Mouse (Mus musculus) myocyte (in vitro differentiated cells): ENCODE results near the gene Kpna2.

ENCODE experiments used
- E2F4 ChIP-seq: IDR thresholded peaks from one replicate; pipeline ENCODE4 v1.6.1; 2011; ENCODE audit warnings: mild to moderate bottlenecking, control low read depth, moderate library complexity; ENCODE audit not compliant: insufficient read depth
- MAX ChIP-seq: IDR thresholded peaks from one replicate; pipeline ENCODE4 v1.6.1; 2011; ENCODE audit warnings: low read depth, mild to moderate bottlenecking, control low read depth
- POLR2A ChIP-seq: IDR thresholded peaks from one replicate; pipeline ENCODE4 v1.6.1; 2011; ENCODE audit warnings: low read depth, mild to moderate bottlenecking, control low read depth, moderate library complexity; ENCODE audit not compliant: insufficient read length
- POLR2AphosphoS2 ChIP-seq: IDR thresholded peaks from one replicate; pipeline ENCODE4 v1.6.1; 2011; ENCODE audit warnings: low read depth, control low read depth; ENCODE audit not compliant: insufficient read length
- TCF12 ChIP-seq: IDR thresholded peaks from one replicate; pipeline ENCODE4 v1.6.1; 2011; ENCODE audit warnings: mild to moderate bottlenecking, control low read depth; ENCODE audit not compliant: poor library complexity, insufficient read depth, severe bottlenecking
- USF1 ChIP-seq: IDR thresholded peaks from one replicate; pipeline ENCODE4 v1.6.1; 2011; ENCODE audit warnings: low read depth, mild to moderate bottlenecking, control low read depth, moderate library complexity

- TF ChIP-seq POLR2AphosphoS2 (no peak), POLR2A (peak; percentile 15), MAX (no peak), E2F4 (no peak), USF1 (no peak), TCF12 (no peak)
Measured at GRCm38 (mm10) chr11:107011669-107012323, 12.5 kb upstream of the Kpna2 start.
